Mouse (Mus musculus) erythroid progenitor cell, adult 5-6 weeks (primary cell): Measurements from ENCODE around the gene Plppr3. TPM values are rescaled to one million over a fixed set of nuclear protein-coding genes. Genes with fewer than 3 reads are reported as not detected.

Experiments
- ATAC-seq: replicated peaks from 2 replicates; pipeline ENCODE4 v1.8.0; 2016; ENCODE audit warnings: moderate number of reproducible peaks, mild to moderate bottlenecking, moderate TSS enrichment, inconsistent platforms; ENCODE audit not compliant: poor library complexity, low FRiP score, severe bottlenecking
- total RNA-seq, 2 experiments: library from RNA; stranded (forward) in 1 of 2; stranded (reverse) in 1 of 2; fragments of 150-400 nt in 1 of 2; fragments of 186-747, 209-891 nt in 1 of 2; gene quantifications; 2 replicates each; pipeline versions ENCODE4 v1.2.3 to v1.2.4; 2015 to 2017; ENCODE audit warnings: low replicate concordance in 2 of 2

Gene Plppr3
- total RNA-seq, 2 experiments from 2014 or later = 0.83 to 0.84 TPM

DNA sequence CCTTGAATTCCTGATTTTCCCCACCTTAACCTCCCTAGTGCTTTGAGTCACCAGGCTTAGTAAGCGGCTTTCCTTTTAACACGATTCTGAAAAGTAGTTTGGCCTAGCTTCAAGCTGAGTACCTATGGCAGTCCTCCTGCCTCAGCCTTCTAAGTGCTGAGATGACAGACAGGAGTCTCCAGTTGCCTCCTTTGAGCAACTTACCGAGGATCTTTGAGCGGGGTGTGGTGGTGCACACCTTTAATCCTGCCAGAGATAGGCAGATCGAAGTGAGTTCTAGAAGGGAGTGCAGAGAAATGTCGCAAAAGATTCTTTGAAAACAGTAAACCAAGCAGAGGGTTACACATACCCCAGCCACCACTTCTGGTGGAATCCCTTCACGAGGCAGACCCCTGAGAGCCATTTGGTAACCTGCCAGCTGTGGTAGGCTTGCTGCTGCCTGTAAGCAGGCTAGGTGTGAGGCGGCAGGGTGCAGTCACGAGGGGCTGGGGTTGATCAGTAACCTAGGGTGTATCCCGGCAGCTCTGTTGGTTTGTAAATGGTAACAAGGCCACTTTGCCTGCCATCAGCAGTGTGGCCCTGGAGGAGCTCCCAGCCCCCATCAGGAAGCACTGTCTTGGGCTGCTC lies 18.8 kb downstream of the Plppr3 start:
- ATAC-seq = no peak

DNA sequence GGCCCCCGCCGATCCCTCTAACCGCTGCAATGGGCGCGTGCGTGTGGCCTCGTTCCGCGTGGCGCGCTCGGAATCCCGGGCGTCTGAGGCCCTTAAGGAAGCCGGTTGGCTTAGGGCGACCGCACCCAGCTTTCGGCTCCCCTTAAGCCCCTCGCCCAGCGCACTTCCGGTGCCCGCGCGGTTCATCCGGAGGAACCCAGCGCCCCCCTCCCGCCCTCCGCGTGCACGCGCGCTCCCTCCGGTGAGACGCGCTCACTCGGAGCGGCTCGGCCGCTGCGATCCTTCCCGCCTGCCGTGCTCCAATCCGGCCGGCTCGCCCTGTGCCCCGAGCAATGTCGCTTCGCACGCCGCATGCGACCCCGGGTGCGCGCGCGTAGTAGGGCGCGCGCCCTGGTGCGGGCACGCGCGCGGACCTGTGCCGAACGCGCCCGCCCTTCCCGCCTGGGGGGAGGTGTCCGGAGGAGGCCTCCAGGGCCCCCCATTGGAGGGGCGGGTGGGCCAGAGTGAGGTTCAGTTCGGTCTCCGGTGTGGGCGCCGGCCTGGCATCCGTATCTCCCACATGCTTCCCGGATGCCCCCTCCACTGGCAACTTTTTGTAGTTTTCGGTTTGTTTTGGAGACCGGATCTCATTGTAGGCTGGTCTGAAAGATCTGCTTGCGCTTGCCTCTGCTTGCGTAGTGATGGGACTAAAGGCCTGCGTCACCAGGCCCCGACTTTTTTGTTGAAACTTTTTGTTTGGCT lies 19.5 kb downstream of the Plppr3 start:
- ATAC-seq = no peak

DNA sequence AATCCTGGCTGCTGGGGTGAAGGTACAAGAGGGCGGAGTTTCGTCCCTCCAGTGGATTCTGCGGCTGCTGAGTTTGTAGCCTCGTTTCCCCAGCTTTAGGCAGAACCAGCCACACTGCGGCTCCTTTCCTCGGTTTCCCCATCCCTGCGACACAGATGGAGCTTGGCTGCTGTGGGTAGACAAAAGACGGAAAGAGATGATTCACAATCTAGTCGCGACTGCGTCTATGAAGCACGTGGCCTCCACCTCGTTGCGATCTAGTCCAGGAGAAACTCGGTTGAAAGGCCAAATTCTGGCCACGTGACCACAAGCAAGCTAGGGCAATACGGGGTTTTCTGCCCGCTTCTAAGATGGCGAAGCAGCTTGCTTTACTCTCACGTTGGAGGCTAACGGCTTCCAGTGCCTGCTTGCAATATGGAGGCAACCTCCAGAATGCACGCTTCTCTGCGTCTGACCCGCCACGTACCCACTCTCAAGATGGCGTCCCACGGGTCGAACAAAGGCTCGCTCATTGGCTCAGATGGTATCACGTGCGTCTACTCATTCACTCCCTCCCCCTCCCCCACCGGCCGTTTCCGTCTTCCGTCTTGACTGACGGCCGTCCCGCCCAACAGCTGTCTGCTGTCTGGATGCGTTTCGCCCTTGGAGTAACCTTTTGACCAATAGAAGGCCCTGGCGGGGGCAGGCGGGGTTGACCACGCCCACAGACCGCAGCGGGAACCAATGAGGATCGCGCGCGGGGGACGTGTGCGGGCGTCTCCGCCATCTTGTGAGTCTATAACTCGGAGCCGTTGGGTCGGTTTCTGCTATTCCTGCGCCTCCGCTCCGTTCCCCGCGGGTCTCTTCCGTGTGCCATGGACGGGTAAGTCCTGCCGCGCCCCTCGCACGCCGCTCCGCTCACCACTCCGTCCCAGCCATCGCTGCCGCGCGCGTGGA lies 20.3 kb downstream of the Plppr3 start, which contains the start of gene Ptbp1:
TSS of gene Ptbp1 (plus strand) at position 568 of the 936 bp plus-strand sequence.
- peak; percentile 90 for ATAC-seq

DNA sequence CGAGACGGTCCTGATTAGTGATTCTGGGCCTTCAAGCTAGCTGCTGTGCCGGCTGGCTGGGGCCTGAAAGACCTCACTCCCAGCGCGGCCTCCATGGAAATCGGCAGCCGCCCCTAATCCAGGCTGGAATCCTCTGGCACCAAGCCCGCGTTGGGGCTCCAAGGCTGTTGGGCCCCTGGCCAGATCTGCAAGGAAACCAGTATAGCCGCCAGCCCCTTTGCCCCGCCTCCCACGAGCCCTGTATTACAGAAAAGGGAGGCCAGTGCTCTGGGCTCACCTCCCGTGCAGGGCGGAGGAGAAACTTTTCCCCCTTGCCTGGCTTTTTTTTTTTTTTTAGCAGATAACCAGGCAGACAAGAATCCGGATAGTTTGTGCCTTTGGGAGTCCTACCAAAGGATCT lies 21.0 kb downstream of the Plppr3 start:
- ATAC-seq = no peak

DNA sequence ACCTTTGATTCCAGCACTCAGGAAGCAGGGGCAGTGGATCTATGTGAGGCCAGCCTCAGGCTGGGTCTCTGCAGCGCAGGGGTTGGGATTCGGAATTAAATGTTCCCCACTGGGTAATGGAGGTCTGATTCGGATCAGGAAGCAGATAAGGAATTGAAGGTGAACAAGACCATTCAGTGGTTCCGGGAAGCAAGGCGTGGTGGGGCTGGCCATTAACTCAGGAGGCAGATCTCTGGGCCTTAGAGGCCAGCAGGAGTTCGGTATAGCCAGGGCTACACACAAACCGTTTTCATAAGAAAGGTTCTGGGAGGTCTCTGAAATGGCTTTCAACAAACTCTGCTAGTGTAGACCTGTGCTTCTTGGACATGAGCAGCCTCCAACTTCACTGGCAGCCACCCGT lies 21.6 kb downstream of the Plppr3 start:
- ATAC-seq = no peak

DNA sequence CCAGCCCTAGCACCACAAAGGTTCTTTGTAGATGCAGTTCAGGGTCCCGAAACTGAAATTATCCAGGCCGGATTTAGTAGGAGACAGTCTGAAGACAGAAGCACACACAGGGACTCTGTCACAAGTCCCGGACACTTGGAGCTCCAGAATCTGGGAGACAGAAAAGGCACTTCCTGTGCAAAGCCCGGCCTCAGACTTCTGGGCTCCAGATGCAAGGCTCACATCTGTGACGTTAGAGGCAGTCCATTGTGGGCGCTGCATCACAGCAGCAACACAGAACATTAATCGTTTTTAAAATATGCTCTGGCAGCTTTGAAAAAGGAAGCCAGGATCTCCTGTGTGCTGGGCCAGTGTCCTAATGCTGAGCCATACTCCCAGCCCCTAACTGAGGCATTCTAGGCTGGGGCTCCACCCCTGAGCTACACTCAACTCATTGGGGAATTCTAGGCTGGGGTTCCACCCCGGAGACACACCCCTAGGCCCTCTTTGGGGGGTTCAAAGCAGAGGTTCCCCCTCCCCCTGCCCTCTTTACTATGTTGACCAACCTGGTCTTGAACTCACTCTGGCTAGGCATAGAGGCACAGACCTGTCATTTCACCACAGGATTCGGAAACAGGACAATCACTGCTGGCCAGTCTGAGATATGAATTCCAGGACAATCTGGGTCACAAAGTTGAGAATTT lies 22.2 kb downstream of the Plppr3 start:
- no peak for ATAC-seq

DNA sequence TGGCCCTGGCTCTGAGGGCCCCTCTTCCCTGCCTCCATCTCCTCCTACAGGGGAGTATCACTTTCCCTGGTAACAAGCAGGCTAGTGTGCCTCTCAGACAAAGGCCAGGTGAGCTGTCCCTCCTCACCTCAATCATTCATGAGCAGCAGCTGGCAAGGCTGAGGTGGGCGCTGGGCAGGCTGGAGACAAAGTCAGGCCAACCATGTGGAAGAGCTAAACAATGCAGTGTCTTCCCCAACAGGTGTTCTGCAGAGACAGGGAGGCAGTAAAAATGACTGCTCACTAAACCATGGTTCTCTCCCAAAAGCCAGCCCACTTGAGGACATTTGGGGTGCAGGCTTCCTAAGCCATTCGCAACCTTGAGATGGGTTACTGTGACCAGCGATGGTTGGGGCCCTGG lies 22.8 kb downstream of the Plppr3 start:
- no peak for ATAC-seq

DNA sequence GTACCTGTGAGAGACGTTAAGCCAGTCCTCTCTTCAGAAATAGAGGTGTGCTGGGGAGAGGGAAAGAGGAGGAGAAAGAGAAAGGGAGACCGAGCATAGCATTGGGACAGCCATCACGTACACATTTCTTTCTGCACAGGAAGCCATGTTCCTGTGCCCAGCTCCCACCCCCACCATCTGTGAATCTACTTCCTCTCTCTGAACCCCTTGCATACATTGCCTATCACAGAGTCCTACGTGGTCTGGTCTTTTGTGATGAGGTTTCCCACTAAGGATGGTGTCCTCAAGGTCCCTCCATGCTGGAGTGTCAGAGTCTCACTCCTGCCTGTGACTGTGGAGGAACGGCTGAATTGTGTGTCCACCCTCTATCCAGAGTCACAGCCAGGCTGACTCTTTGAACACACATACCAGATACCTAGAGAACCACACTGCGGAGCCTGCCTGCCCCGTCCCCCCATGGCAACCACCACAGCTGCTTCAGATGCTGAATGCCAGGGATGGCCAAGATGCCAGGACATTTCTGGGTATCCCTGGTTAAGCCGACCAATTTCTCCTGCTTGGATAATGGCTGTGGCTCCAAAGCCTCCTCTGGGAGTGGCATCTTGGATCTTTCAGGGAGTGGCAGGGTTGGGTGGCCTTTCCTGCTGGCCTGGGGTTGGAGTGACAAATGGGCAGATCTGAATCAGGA lies 24.3 kb downstream of the Plppr3 start:
- no peak for ATAC-seq

DNA sequence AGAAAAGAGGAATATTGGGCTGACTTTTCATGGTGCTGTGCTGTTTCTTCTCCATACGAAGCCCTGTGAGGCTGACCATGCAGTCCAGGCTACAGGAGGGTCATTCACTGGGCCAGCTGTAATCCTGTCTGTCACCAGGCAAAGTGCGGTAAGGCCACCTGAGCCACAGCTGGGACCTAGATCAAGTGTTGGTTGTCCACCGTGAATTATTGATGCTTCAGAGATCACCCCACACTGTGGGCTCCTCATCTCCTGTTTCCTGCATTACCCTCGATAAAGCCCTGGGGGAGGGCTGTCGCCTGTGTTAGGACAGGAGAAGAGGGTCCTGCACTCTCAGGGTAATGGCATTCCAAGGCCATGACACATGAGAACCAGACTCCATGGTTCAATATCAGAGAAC lies 27.9 kb downstream of the Plppr3 start:
- ATAC-seq = no peak

DNA sequence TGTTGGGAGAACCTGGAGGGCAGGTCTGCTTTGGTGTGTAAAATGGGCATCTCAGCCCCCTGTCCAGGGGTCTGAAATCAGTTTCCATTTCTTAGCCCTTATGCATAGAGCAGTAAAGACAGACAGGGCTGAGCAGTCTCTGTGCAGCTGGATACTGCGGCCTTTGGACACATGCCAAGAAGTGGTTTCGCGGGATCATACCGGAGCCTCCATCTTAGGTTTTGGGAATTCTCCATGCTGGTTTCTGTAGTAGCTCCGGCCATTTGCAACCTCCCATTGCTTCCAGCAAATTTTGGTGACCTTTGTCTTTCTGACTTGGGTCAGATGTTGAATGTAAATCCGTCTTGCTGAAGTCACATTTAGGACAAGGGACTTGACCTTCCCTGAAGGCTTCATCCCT lies 31.0 kb downstream of the Plppr3 start:
- no peak for ATAC-seq

DNA sequence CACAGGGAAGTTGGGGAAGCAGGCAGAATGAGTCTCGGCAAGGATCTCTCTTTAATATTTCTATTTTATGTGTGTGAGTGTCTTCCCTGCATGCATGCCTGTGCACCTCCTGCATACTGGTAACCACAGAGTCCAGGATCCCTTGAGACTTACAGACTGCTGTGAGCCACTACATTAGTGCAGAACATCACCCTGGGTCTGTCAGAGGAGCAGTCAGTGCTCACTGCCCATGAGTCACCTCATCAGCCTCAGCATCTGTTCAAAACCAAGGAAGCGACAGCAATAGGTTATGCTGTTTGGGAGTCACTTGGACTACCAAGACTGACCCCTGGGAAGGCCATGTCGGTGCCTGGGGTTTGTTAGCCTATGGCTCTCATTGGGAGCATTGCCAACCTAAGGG lies 32.1 kb downstream of the Plppr3 start:
- no peak for ATAC-seq

DNA sequence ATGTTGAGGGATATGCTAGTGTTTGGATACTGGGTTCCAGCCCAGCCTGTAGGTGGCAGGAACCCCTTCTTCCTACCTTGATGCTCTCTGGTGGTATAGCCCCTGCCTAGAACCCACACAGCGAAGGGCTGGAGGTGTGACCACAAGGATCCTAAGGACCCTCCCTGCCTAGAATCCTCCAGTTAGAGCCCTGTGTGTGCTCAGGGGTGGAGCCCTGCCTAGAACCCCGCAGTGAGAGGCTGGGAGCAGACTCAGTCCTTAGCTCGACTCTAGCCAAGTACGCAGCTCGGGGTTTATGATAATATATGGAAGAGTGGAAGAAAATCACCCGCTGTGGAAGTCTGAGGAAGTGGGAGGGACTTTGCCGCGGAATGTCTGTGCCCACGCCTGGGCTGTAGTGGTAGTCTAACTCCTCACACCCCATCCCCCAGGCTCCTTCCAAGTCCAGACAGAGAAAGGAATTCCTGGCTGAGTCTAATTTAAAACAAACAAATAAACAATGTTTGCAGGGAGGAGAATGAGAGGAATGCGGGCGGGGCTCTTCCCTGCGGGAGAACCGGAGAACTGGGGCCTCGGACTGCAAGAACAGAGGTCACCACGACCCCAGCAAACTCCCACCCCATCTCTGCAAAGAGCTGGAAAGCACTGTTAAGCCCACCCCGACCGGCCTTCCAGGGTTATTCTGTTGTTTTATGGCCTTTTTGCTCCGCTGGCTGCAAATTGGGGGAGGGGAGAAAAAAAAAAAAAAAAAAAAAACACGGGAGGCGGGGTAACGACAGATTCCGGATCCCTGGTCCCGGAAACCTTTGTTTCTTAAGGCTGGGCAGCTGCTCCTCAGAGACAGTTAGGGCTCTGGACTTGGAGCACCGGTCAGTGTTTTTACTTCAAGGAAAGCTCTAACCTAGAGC lies 33.5 kb downstream of the Plppr3 start:
- no peak for ATAC-seq

DNA sequence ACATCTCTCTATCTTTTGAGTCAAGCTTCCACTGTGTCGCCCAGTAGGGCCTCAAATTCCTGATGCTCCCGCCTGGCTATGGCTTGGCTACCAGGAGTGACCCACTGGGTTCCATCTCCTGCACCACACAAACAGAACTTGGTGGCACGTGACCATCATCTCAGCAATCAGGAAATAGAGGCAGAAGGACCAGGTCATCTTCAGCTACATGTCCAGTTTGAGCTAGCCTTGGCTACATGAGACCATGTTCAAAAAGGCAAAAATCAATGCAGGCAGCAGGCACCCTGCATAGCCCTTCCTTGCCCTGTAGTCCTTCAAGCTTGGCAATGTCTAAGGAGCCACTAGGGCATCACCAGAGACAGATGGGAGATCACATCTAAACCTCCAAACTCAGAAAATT lies 34.3 kb downstream of the Plppr3 start:
- ATAC-seq = no peak

DNA sequence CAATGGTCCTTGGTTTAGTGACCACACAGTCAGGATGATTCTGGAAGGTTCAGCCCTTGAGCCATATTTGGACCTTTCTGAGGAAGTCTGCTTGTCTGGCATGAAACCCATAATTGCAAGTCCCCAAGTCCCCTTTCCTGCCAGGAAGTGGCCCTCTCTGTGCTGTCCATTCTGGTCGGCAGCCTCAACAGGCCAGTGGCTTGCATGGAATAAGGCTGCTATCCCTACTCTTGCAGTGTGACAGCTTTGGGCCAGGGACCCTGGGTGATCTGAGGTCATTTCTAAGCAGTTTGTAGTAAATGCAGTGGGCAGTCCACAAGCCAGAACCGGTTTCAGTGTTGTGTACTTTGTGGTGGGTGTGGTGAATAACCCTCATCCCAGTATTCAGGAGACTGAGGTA lies 36.3 kb downstream of the Plppr3 start:
- ATAC-seq = no peak

DNA sequence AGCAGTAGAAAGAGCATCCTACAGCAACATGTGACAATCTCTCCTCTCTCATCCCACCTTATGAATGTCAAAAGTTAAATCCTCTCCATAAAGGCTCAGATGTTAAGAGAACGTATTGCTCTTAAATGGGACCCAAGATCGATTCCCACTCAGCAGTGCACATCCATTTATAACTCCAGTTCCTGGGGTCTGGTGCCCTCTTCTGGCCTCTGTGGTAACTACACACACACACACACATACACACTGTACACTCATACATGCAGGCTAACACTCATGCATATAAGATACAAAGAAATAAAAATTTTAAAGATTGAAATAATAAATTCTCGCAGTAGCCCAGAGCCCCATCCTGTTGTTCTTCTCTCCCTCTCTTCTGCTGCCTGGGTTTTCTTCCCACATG lies 37.5 kb downstream of the Plppr3 start:
- ATAC-seq = no peak

DNA sequence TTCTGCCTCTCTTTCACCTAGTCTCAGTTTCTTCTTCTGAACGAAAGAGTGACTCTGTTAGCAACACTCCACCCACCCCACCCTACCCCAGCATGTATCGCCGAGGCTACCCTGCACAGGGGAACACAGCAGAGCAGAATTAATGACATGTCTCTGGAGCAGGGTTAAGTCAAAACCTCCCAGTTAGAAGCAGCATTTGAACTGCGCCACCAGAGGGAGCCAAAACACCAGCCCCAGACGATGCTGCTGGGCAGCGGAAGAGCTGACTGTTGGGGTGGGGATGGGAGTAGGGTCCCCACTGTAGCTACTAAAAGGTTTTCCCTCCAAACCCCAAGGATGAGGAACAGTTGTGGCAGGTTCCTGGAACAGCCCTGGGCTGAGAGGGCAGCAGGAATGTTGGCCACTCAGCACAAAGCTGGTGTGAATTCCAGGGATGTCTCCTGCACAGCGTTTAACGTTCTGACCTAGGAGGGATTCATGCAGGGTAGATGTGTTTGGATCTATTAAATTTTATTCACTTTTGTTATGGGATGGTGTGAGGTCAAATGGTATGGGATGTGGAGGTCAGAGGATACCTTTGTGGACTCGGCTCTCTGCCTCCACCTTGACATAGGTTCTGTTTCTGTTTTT lies 39.5 kb downstream of the Plppr3 start:
- peak; percentile 66 for ATAC-seq

DNA sequence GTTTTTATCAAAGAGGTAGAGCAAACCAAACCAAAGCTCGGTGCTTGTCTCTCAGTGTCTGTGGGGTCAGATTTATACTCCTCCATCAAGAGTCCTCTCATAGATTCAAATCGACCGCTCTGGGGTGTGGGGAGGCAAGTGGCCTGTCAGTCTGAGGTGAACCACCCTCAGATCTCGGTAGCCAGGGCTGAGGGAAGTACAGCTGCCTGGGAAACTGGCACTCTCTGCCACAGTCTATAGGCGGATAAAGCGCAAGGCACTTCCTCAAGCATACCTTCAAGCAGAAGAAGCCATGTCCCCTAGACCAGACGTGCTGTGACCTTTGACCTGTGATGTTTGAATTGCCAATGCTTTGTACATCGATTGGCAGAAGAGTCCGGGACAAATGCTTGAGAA lies 41.6 kb downstream of the Plppr3 start:
- no peak for ATAC-seq
